Mouse (Mus musculus): ENCODE results near the gene Katnb1.
A peak's percentile ranks its signal among the peaks of the same experiment; 100 is the strongest.

Gene Katnb1

GRCm38 (mm10) chr8:95141026-95141425 is 60.0 kb downstream of the Katnb1 start:
- DNase-seq = no peak

DNA sequence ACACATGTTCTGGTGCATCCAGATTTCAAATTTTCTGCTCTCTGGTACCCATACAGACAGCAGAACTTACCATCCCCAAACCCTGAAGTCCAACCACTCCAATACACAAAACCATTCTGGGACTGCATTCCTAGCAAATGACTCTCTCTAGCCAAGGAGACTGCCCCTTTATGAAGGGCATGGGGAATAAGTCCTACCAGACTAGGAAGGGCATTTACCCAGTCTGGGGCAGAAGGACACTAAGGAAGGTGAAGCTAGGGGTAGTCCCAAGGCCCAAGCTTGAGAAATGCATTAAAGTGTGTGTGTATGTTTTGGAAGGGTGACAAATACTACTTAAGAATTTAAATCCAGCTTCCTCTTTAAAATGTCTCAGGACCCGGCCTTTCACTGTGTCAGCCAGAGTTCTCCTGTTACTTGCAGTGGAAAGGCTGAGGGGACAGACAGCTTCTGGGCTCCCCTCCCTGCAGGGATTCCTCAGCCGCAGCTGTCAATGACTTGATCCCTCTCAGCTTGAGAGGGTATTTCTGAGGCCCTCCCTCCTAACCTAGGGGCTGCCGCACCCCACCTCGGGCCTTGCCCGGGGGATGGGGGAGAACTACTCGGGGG is 60.6 kb downstream of the Katnb1 start:
- peak in 1 of 2 experiments; percentile 57 for DNase-seq

DNA sequence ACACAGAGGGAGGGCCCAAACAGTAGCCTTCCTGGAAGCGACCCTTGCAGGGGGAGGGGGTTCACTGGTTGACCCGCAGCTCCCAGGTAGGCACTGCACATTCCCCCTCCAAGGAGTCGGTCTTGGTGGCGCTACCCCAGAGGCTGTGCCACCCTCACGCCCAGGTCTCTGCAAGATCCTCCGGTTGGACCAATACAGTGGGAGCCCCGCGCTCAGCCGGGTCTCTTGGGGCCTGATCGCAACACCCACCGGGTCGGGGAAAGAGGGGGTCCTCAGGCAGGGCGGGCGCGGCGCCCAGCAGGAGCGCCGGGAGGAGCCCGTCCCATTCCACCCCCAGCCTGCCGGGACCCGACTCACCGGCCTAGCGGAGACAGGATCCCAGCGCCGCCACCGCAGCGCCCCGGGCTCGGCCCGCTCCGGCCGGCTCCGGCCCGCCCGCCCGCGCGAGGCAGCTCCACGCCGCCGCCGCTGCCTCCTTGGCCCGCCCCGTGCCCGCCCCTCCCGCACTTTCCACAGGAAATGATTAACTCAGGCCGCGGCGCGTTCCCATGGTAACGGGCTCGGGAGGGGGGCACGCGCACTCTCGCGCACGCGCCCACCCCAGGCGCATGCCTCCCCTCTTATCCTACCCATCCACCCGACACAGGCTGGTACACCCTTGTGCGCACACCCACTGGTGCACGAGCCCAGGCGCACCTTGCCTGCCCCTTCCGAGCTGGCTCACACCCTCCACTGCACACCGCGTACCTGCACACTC is 61.3 kb downstream of the Katnb1 start:
- DNase-seq = peak; percentile 83

GRCm38 (mm10) chr8:95142985-95143804 is 62.2 kb downstream of the Katnb1 start:
- peak; percentile 65 for DNase-seq

DNA sequence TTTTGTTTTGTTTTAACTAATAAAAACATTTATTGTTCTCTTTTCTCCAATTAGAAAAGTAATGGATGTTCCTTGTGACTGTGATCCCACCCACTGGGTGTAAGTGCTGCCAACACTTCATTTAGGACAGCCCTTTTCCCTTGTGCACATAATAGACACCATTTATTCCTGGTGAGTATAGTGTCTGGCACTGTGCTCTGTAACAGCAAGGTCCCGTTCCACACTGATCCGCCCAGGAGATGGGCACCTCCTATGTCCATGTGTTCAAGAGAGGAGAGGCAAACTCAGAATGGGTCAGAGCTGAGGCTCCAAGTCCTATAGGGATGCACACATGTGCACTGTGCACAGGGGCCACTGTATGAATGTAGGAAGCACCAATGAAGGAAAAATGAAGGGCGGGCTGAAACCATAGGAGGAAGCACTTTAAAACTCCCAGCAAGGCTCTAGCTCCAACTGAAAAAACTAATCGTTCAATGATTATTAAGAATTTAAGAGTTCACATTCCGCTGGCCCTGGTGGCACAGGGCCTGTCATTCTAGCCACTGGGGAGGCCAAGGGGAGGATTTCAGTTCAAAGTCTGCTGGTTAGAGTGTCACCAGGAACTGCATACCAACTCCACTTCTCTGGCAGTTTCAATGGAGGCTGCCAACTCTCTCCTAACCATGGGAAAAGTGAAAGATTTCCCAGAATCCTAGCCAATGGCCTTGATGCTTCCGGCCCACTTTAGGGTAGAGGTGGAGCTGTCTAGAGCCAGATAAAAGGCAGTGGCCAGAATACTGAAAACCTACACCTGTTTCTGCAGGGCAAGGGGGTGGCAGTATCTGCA is 63.0 kb downstream of the Katnb1 start:
- DNase-seq = peak; percentile 81 to 86

DNA sequence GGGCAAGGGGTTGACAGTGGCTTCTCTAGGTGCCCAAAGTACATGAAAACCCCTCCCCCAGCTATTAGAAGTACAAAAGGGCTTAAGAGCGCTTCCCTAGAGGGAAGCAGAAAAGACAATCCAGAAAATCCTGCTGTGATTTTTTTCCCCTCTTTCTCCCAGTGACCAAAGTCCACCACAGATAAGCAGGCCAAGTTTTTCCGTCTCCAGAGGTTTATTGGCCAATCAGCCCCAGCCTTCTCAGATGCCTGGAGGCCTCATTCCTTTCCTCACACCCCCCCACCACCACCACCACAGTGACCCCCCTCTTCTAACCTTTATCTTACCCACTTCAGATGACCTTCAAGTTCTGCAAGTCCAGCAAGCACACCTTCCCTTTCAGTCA is 63.6 kb downstream of the Katnb1 start:
- peak; percentile 57 to 66 for DNase-seq

- DNase-seq = peak; percentile 55 to 74
These were observed 65.2 kb downstream of the Katnb1 start for GRCm38 (mm10) chr8:95146044-95146745.

DNA sequence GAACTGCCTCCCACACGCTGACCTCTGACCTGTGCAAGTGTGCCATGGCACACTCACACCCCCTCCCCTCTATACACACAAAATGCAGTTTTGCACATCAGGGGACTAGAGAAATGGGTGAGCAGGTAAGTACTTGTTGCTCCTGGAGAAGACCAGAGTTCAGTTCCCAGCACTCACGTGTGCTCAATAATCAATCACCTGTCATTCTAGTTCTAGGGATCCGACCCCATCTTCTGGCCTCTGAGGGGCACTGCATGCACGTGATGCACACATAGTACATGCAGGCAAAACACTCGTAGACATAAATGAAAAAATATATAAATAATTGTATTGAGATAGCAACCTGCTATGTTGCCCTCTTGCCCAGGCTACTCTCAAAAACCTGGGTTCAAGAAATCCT is 65.9 kb downstream of the Katnb1 start:
- no peak for DNase-seq

DNA sequence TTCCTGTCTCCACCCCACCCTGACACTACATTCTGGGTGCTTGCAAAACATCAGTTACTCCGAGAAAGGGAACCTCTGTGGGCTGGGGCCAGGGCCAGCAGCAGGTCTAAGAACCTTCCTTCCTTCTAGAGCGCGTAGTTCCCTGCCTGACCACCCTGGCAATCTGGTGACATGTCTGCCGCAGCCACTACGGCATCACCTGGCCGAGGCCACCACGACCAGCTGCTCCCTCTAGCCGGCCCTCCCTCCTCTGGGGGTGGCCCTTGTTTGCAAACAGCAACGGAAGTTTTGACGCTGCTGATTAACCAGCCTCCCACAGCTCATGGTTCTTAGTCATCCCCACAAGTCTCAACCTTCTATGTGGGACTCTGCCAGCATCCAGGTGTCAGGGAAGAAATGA is 68.4 kb downstream of the Katnb1 start:
- DNase-seq = no peak

DNA sequence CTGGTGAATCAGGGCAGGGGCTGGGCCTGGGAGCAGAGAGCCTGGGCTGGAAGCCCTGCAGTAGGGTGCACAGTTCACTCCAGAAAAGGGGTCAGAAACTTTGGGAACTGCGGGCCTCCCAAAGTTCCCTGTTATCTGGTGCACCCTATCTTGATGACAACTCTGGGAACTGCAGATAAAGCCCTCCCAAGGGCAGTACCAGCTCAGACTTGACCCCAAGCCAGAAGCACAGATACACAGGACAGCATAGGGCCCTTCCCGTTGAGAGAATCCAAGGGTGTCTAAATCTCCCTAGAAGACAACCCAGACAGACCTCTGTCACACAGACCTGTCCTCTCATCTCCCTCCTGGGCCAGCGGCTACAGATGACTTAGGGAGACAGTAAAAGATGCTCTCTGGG is 69.6 kb downstream of the Katnb1 start:
- no peak for DNase-seq
